Mouse (Mus musculus): ENCODE results near the gene Olfr90.

- TF ChIP-seq CTCF (IDR thresholded peaks at IDR 0.05; ENCODE audit: low read depth) (peak; percentile 96), EP300 (IDR thresholded peaks at IDR 0.05; ENCODE audit: low read depth) (no peak)
Measured at GRCm38 (mm10) chr17:37083327-37083726, 5.0 kb downstream of the Olfr90 start.

Data from heart, postnatal 0 days (tissue).